Mouse (Mus musculus) liver, embryonic 14.5 days (tissue): ENCODE measurements around the gene Fosb.

Experiments
- CTCF ChIP-seq: IDR thresholded peaks from 2 replicates; pipeline ENCODE4 v1.5.1; 2016; ENCODE audit warnings: antibody characterized with exemption, low read depth, control low read depth
- EP300 ChIP-seq: IDR thresholded peaks from 2 replicates; pipeline ENCODE4 v1.6.1; 2016; ENCODE audit warnings: antibody characterized with exemption, low read depth

GRCm38 (mm10) chr7:19350221-19350620, 40.4 kb upstream of the Fosb start:
- no peak for TF ChIP-seq CTCF
- TF ChIP-seq EP300, result no peak
